Mouse (Mus musculus) cerebellum, adult 2 months (tissue): ENCODE data around the gene Adprhl1. TPM values are rescaled to one million over a fixed set of nuclear protein-coding genes. Genes with fewer than 3 reads are reported as not detected.

Experiments used
- DNase-seq, 2 experiments: peaks; one replicate each; pipeline ENCODE4 v3.0.0; 2021
- H3K27ac ChIP-seq: fragments of 200-500 bp; 2 replicates; pipeline ENCODE4 v1.5.1; 2012; ENCODE audit warnings: low read length, control low read depth, inconsistent platforms; ENCODE audit not compliant: insufficient read depth
- H3K27me3 ChIP-seq: fragments of 200-500 bp; 2 replicates; pipeline ENCODE4 v1.6.1; 2012; ENCODE audit warnings: inconsistent platforms, mild to moderate bottlenecking, low read length, moderate library complexity; ENCODE audit not compliant: control insufficient read depth, insufficient read depth
- H3K4me1 ChIP-seq: fragments of 200-500 bp; 2 replicates; pipeline ENCODE4 v1.6.1; 2011; ENCODE audit warnings: low read length; ENCODE audit not compliant: control insufficient read depth, insufficient read depth
- H3K4me3 ChIP-seq: fragments of 200-500 bp; replicated peaks from 2 replicates; pipeline ENCODE3; 2011; ENCODE audit warnings: mild to moderate bottlenecking, low read depth, low read length, control low read depth; ENCODE audit not compliant: insufficient read depth
- CTCF ChIP-seq: fragments of 200-500 bp; IDR thresholded peaks from 2 replicates; pipeline ENCODE4 v1.5.1; 2011; ENCODE audit warnings: low read depth, mild to moderate bottlenecking, control low read depth, low read length, moderate library complexity, borderline replicate concordance; ENCODE audit not compliant: insufficient read depth
- POLR2A ChIP-seq: fragments of 200-500 bp; IDR thresholded peaks from 2 replicates; pipeline ENCODE4 v1.6.1; 2011; ENCODE audit warnings: low read length, control low read depth, borderline replicate concordance; ENCODE audit not compliant: insufficient read depth
- WGBS: fragments of 180-500 bp; shearing (Covaris S2); methylation state at CpG from one replicate; pipeline ENCODE4 v1.1.7; 2018; 5-methylcytosine and 5-hydroxymethylcytosine counted together
- polyA plus RNA-seq: library from polyadenylated mRNA; depleted of rRNA; stranded (reverse); fragments of >200 nt; gene quantifications from 2 replicates; pipeline ENCODE4 v1.2.3, GENCODE M21; 2012; rRNA removed

The Adprhl1 gene
- polyA plus RNA-seq, 1 experiment = 2.5 TPM

DNA sequence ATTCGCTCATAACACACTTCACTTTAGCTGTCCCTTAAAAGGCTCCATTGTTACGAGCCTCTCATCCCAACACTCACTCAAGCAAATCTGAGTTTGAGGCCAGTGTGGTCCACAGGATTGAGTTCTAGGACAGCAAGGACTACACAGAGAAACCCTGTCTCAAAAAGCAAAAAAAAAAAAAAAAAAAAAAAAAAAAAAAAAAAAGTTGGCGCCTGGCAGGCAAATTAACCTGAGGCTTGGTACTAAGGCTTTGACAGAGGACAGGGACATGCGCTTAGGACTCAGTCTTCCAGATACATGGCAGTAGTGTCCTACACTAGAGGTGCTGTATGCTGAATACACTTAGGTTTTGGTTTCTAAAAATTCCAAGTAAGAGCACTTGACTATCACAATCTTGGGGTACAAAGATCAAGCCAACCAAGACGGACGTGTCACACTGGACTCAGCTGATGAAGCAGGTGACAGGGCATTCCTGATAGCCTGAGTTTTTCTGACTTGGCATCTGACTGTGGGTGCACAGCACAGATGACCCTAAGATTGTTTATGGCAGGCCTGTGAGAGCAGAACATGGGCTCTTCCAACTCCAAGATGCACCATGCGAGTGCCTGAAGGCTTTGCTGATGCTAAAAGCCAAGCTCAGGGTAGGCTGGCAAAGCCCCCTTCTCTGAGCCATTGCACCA is 76.6 kb downstream of the Adprhl1 start:
- WGBS = 84% methylated on average over 7 of the region's 7 CpGs
- no peak overlapping the region for H3K4me3 ChIP-seq
- H3K27me3 ChIP-seq = no peaks in the 10 kb centered on the region
- DNase-seq = no peak
- H3K27ac ChIP-seq = no peak overlapping the region
- no peaks in the 10 kb centered on the region for H3K4me1 ChIP-seq
- TF ChIP-seq CTCF = no peak
- TF ChIP-seq POLR2A = no peak

DNA sequence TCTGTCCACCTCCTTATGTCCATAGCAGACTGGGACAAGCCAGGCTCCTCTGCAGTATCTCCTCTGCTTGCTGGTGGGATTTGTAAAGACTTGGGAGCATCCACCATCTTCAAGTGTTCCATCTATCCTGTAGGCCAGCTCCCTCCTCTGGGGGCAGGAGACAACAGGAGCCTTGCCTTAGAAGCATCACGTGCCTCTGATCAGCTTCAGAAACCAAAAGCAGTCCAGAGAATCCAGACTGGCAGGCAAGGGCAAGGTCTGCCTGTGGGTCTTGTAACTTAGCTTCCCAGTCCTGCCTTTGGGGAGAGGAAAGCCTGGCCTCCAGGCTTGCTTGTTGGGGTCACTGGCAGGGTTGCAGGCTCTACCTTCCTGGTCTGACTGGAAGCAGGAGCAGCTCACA is 78.3 kb downstream of the Adprhl1 start:
- Histone ChIP-seq H3K27me3 (no peaks in the 10 kb centered on the region), H3K27ac (no peak overlapping the region), H3K4me1 (no peaks in the 10 kb centered on the region), H3K4me3 (no peak overlapping the region)
- DNase-seq = no peak
- TF ChIP-seq CTCF (no peak), POLR2A (no peak)
- 76% methylated on average over 1 of the region's 1 CpGs for WGBS

DNA sequence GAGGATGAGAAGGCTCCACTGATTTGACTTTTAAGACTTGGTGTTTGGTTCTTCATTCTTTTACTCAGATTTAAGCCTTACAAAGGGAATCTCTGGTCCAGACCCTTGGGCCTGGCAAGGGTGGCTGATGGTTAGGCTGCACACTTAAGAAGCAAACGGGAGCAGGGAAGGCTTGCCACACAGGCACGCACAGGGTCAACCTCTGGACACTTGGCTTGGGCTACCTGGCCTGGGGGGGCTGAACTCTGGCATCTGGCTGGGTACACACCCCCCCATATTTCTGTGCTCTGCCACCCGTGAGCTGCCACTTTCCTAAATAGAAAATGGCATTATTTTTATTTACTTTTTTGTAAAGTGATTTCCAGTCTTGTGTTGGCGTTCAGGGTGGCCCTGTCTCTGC is 79.2 kb downstream of the Adprhl1 start:
- 86% methylated on average over 4 of the region's 4 CpGs for WGBS
- H3K4me3 ChIP-seq = no peak overlapping the region

DNA sequence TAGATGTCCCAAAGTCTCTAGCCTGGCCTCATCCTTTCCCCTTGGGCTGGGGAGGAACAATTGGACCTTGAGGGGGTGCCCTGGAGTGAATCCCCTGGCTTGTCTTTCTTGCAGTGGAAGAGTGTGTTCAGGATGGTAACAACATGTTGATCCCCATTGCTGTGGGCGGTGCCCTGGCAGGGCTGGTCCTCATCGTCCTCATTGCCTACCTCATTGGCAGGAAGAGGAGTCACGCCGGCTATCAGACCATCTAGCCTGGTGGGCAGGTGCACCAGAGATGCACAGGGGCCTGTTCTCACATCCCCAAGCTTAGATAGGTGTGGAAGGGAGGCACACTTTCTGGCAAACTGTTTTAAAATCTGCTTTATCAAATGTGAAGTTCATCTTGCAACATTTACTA is 79.7 kb downstream of the Adprhl1 start:
- H3K4me1 ChIP-seq = no peaks in the 10 kb centered on the region
- 84% methylated on average over 4 of the region's 4 CpGs for WGBS
- H3K27ac ChIP-seq = no peak overlapping the region
- TF ChIP-seq CTCF (no peak), POLR2A (no peak)
- no peak for DNase-seq
- H3K27me3 ChIP-seq = no peaks in the 10 kb centered on the region
- H3K4me3 ChIP-seq = no peak overlapping the region

More for the DNA sequence above, 79.2 kb downstream of the Adprhl1 start:
- Histone ChIP-seq H3K27me3 (no peaks in the 10 kb centered on the region), H3K27ac (no peak overlapping the region), H3K4me1 (no peaks in the 10 kb centered on the region)
- TF ChIP-seq POLR2A (no peak), CTCF (no peak)
- DNase-seq = no peak

Other genes with a start within 250 kb of the Adprhl1 start
- gene F7, start 228.1 kb downstream of the Adprhl1 start, polyA plus RNA-seq = 0.05 and 0.06 TPM in 2 replicates
- gene F10, start 216.9 kb downstream of the Adprhl1 start, polyA plus RNA-seq = not detected in 2 replicates
- gene Proz, start 193.2 kb downstream of the Adprhl1 start, polyA plus RNA-seq = 0.03 and 0.07 TPM in 2 replicates
- 39.0 and 39.6 TPM in 2 replicates for gene Pcid2, start 148.7 kb downstream of the Adprhl1 start, polyA plus RNA-seq
- gene Cul4a, start 148.5 kb downstream of the Adprhl1 start, polyA plus RNA-seq = 54.5 and 57.0 TPM in 2 replicates
- 554 and 555 TPM in 2 replicates for gene Lamp1, start 95.0 kb downstream of the Adprhl1 start, polyA plus RNA-seq
- gene Grtp1, start 53.5 kb downstream of the Adprhl1 start, polyA plus RNA-seq = 6.8 and 8.0 TPM in 2 replicates
- 61.6 and 62.3 TPM in 2 replicates for gene Dcun1d2, start 34.0 kb upstream of the Adprhl1 start, polyA plus RNA-seq
- gene Tmco3, start 34.0 kb upstream of the Adprhl1 start, polyA plus RNA-seq = 46.9 and 55.2 TPM in 2 replicates
- gene Tfdp1, start 84.6 kb upstream of the Adprhl1 start, polyA plus RNA-seq = 72.1 and 74.7 TPM in 2 replicates
- gene Atp4b, start 142.7 kb upstream of the Adprhl1 start, polyA plus RNA-seq = not detected in 2 replicates
- gene Grk1, start 150.9 kb upstream of the Adprhl1 start, polyA plus RNA-seq = 0.02 and 0.05 TPM in 2 replicates
- gene Tmem255b, start 181.0 kb upstream of the Adprhl1 start, polyA plus RNA-seq = 1.0 and 1.4 TPM in 2 replicates
- 141 and 145 TPM in 2 replicates for gene Gas6, start 240.3 kb upstream of the Adprhl1 start, polyA plus RNA-seq